Mouse (Mus musculus): Measurements from ENCODE around the gene Stard3nl. TPM values are rescaled to one million over a fixed set of nuclear protein-coding genes. Genes with fewer than 3 reads are reported as not detected.
"Not testable (repeated sequence)": the region's sequence is repeated elsewhere in the genome, so short reads cannot be mapped to it uniquely, and the experiment has no call there.

Stard3nl gene
- polyA plus RNA-seq, 1 experiment from 2014 or later = 143 TPM

- 15% methylated on average over 8 of the region's 8 CpGs for WGBS
- Histone ChIP-seq H3K4me2 (replicated peaks) (no peak overlapping the region), H3K36me3 (peaks cover 52% of the 10 kb centered on the region), H3K9ac (no peak overlapping the region), H3K4me3 (no peak overlapping the region), H3K4me1 (no peaks in the 10 kb centered on the region), H3K27me3 (no peaks in the 10 kb centered on the region), H3K27ac (no peak overlapping the region), H3K9me3 (replicated peaks) (no peaks in the 10 kb centered on the region)
- no peak for ATAC-seq (ENCODE audit: low FRiP score)
Observed at GRCm38 (mm10) chr13:19372133-19372729, 23.4 kb downstream of the Stard3nl start.

- Histone ChIP-seq H3K27me3 (no peaks in the 10 kb centered on the region), H3K4me1 (no peaks in the 10 kb centered on the region), H3K4me3 (no peak overlapping the region), H3K36me3 (peaks cover 56% of the 10 kb centered on the region), H3K27ac (no peak overlapping the region), H3K4me2 (replicated peaks) (no peak overlapping the region), H3K9me3 (replicated peaks) (no peaks in the 10 kb centered on the region), H3K9ac (no peak overlapping the region)
- WGBS = 93% methylated on average over 6 of the region's 6 CpGs
- ATAC-seq (ENCODE audit: low FRiP score) = no peak
Observed at GRCm38 (mm10) chr13:19368817-19369216, 26.8 kb downstream of the Stard3nl start.

DNA sequence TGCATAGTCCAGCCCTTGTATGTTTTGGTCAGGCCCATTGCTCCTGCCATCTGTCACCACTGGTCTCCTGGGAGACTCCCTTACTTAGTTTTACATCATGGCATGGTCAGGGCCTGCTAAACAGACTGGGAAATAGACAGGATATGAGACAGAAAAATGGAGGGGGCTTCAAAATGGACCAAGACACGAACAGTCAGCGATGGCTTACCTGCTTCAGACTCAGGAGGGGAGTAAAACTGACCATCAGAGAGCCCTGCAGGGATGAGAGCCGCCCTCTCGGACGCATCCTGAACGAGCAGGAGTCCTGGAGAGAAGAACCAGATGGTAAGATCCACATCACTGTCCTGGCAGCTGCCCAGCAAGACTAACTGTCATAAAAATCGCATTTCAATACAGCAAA is 28.1 kb downstream of the Stard3nl start:
- Histone ChIP-seq H3K4me1 (no peaks in the 10 kb centered on the region), H3K36me3 (peaks cover 52% of the 10 kb centered on the region), H3K4me2 (replicated peaks) (no peak overlapping the region), H3K27ac (no peak overlapping the region), H3K27me3 (no peaks in the 10 kb centered on the region), H3K9me3 (replicated peaks) (no peaks in the 10 kb centered on the region), H3K9ac (no peak overlapping the region), H3K4me3 (no peak overlapping the region)
- ATAC-seq (ENCODE audit: low FRiP score) = no peak
- 83% methylated on average over 7 of the region's 7 CpGs for WGBS

DNA sequence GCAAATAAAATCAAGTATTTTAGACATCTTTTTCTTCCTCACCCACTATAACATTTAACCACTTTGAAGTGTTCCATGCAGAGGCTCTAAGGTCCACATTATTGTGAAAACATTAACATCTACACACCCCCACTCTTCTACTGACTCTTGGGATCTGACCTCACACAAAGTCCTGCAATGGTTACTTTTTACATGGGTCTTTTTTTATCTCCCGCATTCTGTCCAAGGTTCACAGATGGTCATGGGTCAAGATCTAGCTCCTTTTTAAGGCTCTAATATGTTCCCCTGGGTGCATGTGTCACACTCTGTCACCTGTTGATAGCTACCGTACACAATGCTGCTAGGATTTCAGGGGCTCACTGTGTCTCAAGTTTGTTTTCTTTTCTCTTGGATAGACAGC is 28.7 kb downstream of the Stard3nl start:
- no peak overlapping the region for H3K4me2 ChIP-seq (replicated peaks)
- WGBS = 71% methylated on average over 2 of the region's 2 CpGs
- no peak overlapping the region for H3K9ac ChIP-seq

DNA sequence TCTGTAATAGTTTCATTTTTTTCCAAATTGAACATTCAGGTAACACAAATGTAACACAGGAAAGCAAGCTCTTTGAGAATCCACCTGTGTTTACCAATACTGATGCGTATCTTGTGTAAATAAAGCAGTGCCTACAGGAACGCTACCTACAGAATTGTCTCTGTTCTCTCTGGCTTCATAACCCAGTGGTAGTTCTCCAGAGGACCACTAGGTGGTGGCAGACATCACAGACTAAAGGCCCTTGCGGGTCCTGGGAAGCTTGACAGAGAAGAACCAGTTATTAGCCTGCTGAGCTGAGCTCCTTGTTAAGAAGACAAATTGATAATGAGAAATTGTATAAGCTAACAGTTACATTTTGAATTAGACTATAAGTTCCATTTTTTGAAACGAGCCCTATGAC is 30.0 kb downstream of the Stard3nl start:
- 41% methylated on average over 4 of the region's 4 CpGs for WGBS
- H3K36me3 ChIP-seq = peaks cover 39% of the 10 kb centered on the region

More for the DNA sequence above, 28.7 kb downstream of the Stard3nl start:
- no peak for ATAC-seq (ENCODE audit: low FRiP score)
- Histone ChIP-seq H3K27me3 (no peaks in the 10 kb centered on the region), H3K4me3 (no peak overlapping the region), H3K4me1 (no peaks in the 10 kb centered on the region), H3K36me3 (peaks cover 46% of the 10 kb centered on the region), H3K9me3 (replicated peaks) (no peaks in the 10 kb centered on the region), H3K27ac (no peak overlapping the region)

GRCm38 (mm10) chr13:19364245-19364772 is 31.3 kb downstream of the Stard3nl start:
- Histone ChIP-seq H3K36me3 (peaks cover 30% of the 10 kb centered on the region), H3K27me3 (no peaks in the 10 kb centered on the region), H3K4me3 (no peak overlapping the region), H3K9ac (no peak overlapping the region), H3K4me2 (replicated peaks) (no peak overlapping the region), H3K4me1 (no peaks in the 10 kb centered on the region), H3K27ac (no peak overlapping the region), H3K9me3 (replicated peaks) (no peaks in the 10 kb centered on the region)
- ATAC-seq (ENCODE audit: low FRiP score) = peak; percentile 18; the same call in 1 of the 2 replicates
- 81% methylated on average over 11 of the region's 11 CpGs for WGBS

More for the DNA sequence above, 30.0 kb downstream of the Stard3nl start:
- no peaks in the 10 kb centered on the region for H3K27me3 ChIP-seq
- no peak overlapping the region for H3K27ac ChIP-seq
- H3K9ac ChIP-seq = no peak overlapping the region
- no peak overlapping the region for H3K4me3 ChIP-seq
- H3K4me2 ChIP-seq (replicated peaks) = no peak overlapping the region
- H3K4me1 ChIP-seq = no peaks in the 10 kb centered on the region
- peak; percentile 68 for ATAC-seq (ENCODE audit: low FRiP score)
- no peaks in the 10 kb centered on the region for H3K9me3 ChIP-seq (replicated peaks)

GRCm38 (mm10) chr13:19362358-19362757 is 33.2 kb downstream of the Stard3nl start:
- no peaks in the 10 kb centered on the region for H3K4me1 ChIP-seq
- no peak for ATAC-seq (ENCODE audit: low FRiP score)
- H3K4me3 ChIP-seq = no peak overlapping the region
- H3K27me3 ChIP-seq = no peaks in the 10 kb centered on the region
- H3K9ac ChIP-seq = no peak overlapping the region
- no peak overlapping the region for H3K4me2 ChIP-seq (replicated peaks)
- H3K9me3 ChIP-seq (replicated peaks) = no peaks in the 10 kb centered on the region
- no peak overlapping the region for H3K27ac ChIP-seq
- H3K36me3 ChIP-seq = peaks cover 34% of the 10 kb centered on the region
- WGBS = 75% methylated on average over 6 of the region's 6 CpGs

DNA sequence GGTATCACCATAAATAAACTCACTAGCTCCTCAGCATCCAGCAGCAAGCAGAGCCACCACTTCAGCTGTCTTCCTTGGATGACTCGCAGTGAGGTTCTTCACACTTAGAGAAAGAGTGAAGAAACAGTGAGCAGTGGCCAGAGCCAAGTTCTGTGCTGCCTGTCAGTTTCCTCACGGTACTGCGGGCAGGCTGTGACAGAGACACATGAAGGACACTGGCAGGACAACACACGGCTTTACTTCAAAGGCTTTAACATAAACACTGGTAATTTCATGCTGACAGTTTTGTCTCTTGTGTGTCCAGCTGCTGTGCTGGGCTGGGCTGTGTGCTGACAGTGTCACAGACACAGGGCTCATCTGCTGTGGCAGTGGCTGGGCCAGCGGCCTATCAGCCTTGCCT is 37.6 kb downstream of the Stard3nl start:
- H3K4me1 ChIP-seq = peaks cover 3% of the 10 kb centered on the region; the same call in 1 of the 2 replicates
- WGBS = 68% methylated on average over 5 of the region's 5 CpGs
- no peak overlapping the region for H3K9ac ChIP-seq
- no peaks in the 10 kb centered on the region for H3K27me3 ChIP-seq
- H3K36me3 ChIP-seq = peaks cover 26% of the 10 kb centered on the region
- H3K4me3 ChIP-seq = no peak overlapping the region
- no peaks in the 10 kb centered on the region for H3K9me3 ChIP-seq (replicated peaks)
- H3K4me2 ChIP-seq (replicated peaks) = no peak overlapping the region
- no peak overlapping the region for H3K27ac ChIP-seq
- no peak for ATAC-seq (ENCODE audit: low FRiP score)

DNA sequence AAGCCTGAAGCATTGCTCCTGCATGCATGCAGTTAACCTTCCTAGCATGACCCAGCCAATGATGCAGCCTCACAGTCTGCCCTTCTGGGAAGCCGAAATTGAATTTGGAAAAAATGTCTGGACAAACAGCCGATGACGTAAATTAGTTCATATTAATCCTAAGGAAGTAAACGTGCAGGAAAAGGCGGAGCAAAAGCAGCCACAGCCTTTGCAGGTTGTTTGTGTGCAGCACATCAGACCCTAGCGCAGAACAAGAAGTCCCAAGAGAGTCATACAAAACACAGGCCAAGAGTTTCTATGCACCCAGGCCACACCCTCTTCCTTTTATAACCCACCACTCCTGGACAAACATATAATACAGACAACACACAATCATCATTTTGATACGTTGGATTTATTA is 38.3 kb downstream of the Stard3nl start:
- H3K4me1 ChIP-seq = peaks cover 3% of the 10 kb centered on the region; the same call in 1 of the 2 replicates
- no peak for ATAC-seq (ENCODE audit: low FRiP score)

DNA sequence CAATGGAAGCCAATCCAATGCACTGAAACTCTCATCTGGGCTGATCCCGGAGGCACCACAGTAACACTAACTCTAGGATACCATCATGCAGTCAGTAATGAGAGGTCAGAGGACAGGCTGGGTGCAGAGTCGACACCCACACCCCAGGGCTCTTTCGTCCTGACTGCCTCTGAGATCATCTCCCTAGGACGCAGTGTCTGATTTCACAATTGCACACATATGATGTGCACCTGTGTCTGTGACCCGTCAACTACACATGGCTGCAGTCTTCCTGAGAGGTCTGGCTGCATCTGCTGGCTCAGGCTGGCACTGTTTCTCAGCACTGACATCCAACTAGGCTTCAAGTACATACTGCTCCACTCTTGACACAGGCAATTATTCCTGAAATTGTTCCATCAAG is 38.9 kb downstream of the Stard3nl start:
- no peak overlapping the region for H3K27ac ChIP-seq
- peak; percentile 26; the same call in 1 of the 2 replicates for ATAC-seq (ENCODE audit: low FRiP score)
- 73% methylated on average over 5 of the region's 5 CpGs for WGBS
- H3K4me1 ChIP-seq = peaks cover 3% of the 10 kb centered on the region; the same call in 1 of the 2 replicates
- no peak overlapping the region for H3K9ac ChIP-seq
- no peak overlapping the region for H3K4me3 ChIP-seq
- H3K4me2 ChIP-seq (replicated peaks) = no peak overlapping the region
- H3K27me3 ChIP-seq = no peaks in the 10 kb centered on the region
- no peaks in the 10 kb centered on the region for H3K9me3 ChIP-seq (replicated peaks)
- peaks cover 26% of the 10 kb centered on the region for H3K36me3 ChIP-seq

More for the DNA sequence above, 38.3 kb downstream of the Stard3nl start:
- H3K4me3 ChIP-seq = no peak overlapping the region
- no peaks in the 10 kb centered on the region for H3K27me3 ChIP-seq
- H3K27ac ChIP-seq = no peak overlapping the region
- 92% methylated on average over 7 of the region's 7 CpGs for WGBS
- no peak overlapping the region for H3K9ac ChIP-seq
- H3K9me3 ChIP-seq (replicated peaks) = no peaks in the 10 kb centered on the region
- no peak overlapping the region for H3K4me2 ChIP-seq (replicated peaks)
- peaks cover 26% of the 10 kb centered on the region for H3K36me3 ChIP-seq

DNA sequence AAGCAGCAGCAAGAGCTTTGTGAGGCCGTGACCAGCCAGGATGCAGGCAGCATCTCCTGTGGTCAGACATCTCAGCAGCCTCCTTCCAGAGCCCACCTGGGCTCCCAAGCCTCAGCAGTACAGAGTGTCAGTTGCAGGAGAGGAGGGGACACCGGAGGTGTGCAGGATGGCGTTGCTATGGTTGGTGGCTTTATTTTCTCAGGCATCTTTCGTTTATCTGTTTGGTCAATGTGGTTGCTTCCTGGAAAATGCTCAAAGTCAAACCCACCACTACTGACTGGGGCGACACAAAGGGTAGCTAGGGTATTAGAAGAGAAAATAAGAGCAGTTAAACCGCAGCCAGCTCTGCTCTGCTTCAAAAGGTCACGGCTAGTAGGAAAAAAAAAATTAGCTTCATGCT is 39.5 kb downstream of the Stard3nl start:
- H3K4me1 ChIP-seq = peaks cover 3% of the 10 kb centered on the region; the same call in 1 of the 2 replicates

DNA sequence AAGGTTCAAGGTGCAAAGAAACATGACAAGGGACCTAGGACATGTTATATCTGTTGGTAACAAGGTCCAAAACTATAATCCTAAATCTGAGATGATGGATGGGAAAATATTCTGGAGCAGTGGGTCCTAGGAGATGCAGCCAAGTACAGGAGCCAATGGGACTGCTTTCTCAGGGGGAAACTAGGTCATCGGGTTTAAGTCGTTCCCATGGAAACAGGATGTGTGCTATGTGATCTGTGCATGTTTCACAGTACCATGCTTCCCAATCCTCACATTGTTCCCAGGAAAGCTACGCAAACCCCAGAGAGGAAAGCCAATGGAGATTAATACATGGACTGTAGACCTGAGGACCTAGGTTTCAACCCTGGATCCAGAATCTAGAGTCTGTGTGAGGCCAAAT is 42.8 kb downstream of the Stard3nl start:
- H3K9ac ChIP-seq = no peak overlapping the region
- H3K4me3 ChIP-seq = no peak overlapping the region
- peaks cover 3% of the 10 kb centered on the region; the same call in 1 of the 2 replicates for H3K4me1 ChIP-seq
- ATAC-seq (ENCODE audit: low FRiP score) = no peak; the same call in 1 of the 2 replicates
- WGBS = 77% methylated on average over 3 of the region's 3 CpGs
- peaks cover 6% of the 10 kb centered on the region for H3K36me3 ChIP-seq
- no peaks in the 10 kb centered on the region for H3K27me3 ChIP-seq
- no peak overlapping the region for H3K4me2 ChIP-seq (replicated peaks)
- no peaks in the 10 kb centered on the region for H3K9me3 ChIP-seq (replicated peaks)
- H3K27ac ChIP-seq = no peak overlapping the region

More for the DNA sequence above, 39.5 kb downstream of the Stard3nl start:
- Histone ChIP-seq H3K27me3 (no peaks in the 10 kb centered on the region), H3K36me3 (peaks cover 26% of the 10 kb centered on the region), H3K27ac (no peak overlapping the region), H3K4me2 (replicated peaks) (no peak overlapping the region), H3K9me3 (replicated peaks) (no peaks in the 10 kb centered on the region), H3K9ac (no peak overlapping the region), H3K4me3 (no peak overlapping the region)
- WGBS = 69% methylated on average over 7 of the region's 7 CpGs
- no peak for ATAC-seq (ENCODE audit: low FRiP score)

- not testable (repeated sequence) for ATAC-seq (ENCODE audit: low FRiP score); H3K27ac ChIP-seq; H3K9ac ChIP-seq; H3K36me3 ChIP-seq; H3K4me3 ChIP-seq; H3K9me3 ChIP-seq (replicated peaks); H3K4me1 ChIP-seq; H3K4me2 ChIP-seq (replicated peaks); H3K27me3 ChIP-seq
- 68% methylated on average over 1 of the region's 1 CpGs for WGBS
Observed at GRCm38 (mm10) chr13:19340356-19340755, 55.2 kb downstream of the Stard3nl start.

Measured in hindbrain, embryonic 12.5 days (tissue).